Mouse (Mus musculus) right cerebral cortex, adult 2 months (tissue): ENCODE data around the gene Ivd.

Source experiments
- DNase-seq, 2 experiments: peaks; one replicate each; pipeline ENCODE4 v3.0.0; 2021 to 2022; ENCODE audit warnings: low spot score in 2 of 2

Gene Ivd

GRCm38 (mm10) chr2:118861454-118862339 lies at the start of gene Ivd:
Gene Ivd (plus strand): TSS chr2:118861954.
- DNase-seq, result peak; percentile 92 to 93

DNA sequence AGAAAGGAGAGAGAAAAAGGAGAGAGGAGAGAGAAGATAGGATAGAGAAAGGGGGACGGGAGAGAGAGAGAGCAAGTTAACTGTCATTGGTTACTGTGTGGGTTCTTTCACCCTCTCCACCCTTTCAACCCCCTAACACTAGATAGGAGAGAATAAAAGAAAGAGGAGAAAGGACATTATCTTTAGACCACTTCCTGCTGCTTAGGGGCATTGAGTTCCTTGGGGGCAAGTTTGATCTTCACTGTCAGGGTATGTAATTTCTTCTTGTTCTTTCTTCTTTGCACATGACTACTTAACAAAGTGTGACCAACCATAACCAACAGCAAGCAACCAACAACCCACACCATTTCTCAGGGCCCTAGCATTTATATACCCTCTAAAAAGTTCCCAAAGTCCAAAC lies 49.0 kb upstream of the Ivd start:
- DNase-seq, result no peak

- DNase-seq, result peak; percentile 83 to 90
These were observed 47.5 kb upstream of the Ivd start, which contains the start of gene Knstrn for GRCm38 (mm10) chr2:118813981-118814836. Gene Knstrn (plus strand): TSS chr2:118814003.

DNA sequence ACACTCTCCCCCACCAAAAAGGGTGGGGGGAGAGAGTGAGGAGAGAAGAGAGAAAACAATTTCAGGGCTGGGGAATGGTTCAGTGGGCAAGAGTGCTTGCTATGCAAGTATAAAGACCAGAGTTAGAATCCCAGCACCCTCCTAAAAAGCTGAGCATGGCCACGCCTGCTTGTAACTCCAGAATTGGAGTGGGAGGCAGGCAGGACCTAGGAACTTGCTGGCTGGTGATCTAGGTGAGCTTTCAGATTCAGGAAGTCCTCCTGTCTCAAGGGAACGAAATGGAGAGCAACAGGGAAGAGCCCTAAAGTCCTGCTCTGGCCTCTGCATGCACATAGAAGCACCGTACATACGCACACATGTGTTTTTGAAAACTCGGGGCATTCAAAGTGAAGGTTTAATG lies 39.0 kb upstream of the Ivd start:
- no peak for DNase-seq

DNA sequence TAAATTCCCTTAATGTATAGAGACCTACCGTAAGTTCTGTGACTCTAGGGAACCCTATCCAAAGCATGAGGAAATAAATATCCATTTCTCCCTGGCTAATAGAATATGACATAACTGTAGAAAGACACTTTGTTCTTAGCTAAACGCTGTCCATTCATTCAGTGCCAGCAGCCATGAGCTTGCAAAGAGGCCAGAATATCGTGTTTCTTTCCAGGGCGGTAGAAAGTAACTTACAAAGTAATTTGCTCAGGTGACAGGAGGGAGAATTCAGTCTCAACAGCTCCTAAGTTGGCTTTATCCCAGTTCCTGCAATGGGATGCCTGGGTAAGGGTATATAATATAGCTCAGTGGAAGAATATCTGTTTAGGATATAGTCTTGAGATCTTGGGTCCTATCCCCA lies 37.4 kb upstream of the Ivd start:
- DNase-seq, result no peak

DNA sequence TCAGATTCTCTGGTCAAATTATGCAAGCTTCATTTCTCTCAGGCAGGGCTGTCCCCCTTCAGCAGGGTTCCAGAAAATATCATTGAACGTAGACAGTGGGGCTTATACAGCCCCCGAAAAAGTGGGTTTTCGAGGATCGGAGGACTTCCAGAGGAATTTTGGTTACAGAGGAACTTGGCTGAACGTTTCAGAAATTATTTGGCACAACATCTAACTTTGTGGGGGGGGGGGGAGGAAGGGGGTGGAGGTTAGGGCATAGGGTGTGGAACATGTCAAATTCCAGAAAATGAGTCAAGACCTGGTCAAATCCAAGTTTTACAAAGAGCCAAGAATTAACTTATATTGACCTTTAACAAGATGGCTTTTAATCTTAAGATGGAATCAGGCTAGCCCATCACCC lies 32.7 kb upstream of the Ivd start:
- no peak for DNase-seq

GRCm38 (mm10) chr2:118834061-118834460 lies 27.7 kb upstream of the Ivd start:
- no peak for DNase-seq

- no peak for DNase-seq
These were observed 26.6 kb upstream of the Ivd start for GRCm38 (mm10) chr2:118835115-118835514.

- DNase-seq, result no peak
These were observed 23.4 kb upstream of the Ivd start for GRCm38 (mm10) chr2:118838330-118838729.

- DNase-seq, result no peak
These were observed 20.6 kb upstream of the Ivd start for GRCm38 (mm10) chr2:118841186-118841585.

DNA sequence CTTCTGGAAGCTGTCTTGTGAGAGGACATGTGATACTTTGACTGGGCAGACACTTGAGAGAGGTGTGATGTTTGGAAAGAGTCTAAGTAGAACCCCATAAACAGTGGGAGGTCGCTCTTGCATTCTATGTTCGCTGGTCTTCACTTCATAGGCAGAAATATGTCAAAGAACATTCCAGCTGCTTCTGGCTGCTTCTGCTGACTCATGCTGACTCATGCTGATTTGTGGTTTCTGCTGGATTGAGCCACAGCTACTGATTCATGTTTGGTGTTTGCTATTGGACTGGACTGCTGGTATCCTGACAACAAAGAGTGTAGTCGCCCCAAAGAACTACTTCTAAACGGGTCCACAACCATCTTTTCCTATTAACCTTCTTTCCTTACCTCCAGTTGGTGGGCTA lies 20.0 kb upstream of the Ivd start:
- no peak for DNase-seq

DNA sequence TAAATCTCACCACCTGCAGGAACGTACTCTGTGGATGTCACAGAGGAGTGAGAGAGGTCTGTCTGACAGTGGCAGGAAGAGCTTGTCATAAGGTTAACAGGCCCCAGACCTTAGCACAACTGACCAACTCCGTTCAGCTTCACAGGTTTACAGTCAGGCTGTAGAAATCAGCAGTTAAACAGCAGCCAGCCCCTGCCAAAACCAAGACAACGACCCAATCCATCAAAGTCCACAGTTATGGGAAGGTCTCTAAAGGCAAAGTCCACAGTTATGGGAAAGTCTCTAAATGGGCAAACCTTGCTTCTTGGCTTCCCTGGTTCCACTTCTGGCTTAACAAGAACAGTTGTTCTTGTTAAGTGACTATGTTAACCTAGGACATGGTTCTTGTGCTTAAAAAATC lies 17.3 kb upstream of the Ivd start:
- no peak for DNase-seq

DNA sequence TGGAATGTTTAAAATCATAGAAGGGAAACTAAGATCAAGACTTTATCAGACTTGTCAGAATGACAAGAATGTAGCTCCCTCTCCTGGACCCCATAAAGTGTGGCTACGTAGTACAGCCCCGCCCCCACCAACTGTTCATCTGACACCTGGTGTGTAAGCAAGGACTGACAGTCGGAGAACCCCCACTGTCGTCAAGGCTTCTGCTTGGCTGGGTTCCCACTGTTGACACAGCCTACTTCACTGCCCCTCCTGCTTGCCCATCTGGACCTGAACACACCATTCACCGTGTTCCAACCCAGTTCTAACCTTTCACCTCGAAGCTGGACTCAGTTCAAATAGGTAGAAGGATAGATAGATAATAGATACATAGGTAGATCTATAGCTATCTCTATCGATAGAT lies 15.5 kb upstream of the Ivd start:
- DNase-seq, result no peak

- DNase-seq, result no peak
These were observed 10.0 kb upstream of the Ivd start for GRCm38 (mm10) chr2:118851756-118852155.

DNA sequence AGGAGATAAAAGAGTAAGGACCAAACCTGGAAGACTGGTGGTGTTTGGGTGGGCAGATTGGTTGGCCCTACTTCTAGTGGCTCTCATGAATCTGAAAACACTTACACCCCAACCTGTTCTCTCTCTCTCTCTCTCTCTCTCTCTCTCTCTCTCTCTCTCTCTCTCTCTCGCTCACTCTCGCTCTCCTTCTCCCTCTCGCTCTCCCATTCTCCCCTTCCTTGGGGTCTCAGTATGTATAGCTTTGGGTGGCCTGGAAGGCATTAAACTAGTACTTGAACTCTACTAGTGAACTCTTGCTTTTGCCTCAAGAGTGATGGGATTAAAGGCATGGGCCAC lies 554 bp downstream of the Ivd start:
- DNase-seq, result no peak

DNA sequence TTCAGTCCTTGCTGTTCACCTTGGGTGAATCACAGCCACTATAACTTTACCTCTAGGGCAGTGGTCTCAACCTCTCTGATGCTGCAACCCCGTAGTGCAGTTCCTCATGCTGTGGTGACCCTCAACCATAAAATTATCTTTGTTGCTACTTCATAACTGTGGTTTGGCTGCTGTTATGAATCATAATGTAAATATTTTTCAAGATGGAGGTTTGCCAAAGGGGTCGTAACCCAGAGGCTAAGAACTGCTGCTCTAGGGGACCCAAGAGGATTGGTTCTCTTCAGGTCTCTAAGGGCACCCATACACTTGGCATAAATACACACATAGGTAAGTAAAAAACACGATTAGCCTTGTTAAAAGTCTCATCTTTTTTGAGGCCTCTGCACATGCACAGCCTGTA lies 8.8 kb downstream of the Ivd start:
- no peak for DNase-seq

- no peak for DNase-seq
These were observed 9.3 kb downstream of the Ivd start for GRCm38 (mm10) chr2:118871032-118871431.

- no peak for DNase-seq
These were observed 11.3 kb downstream of the Ivd start for GRCm38 (mm10) chr2:118873018-118873417.

- no peak for DNase-seq
These were observed 12.2 kb downstream of the Ivd start for GRCm38 (mm10) chr2:118873890-118874430.

- DNase-seq, result no peak
These were observed 13.6 kb downstream of the Ivd start for GRCm38 (mm10) chr2:118875316-118875715.

- no peak for DNase-seq
These were observed 14.7 kb downstream of the Ivd start for GRCm38 (mm10) chr2:118876453-118876852.

DNA sequence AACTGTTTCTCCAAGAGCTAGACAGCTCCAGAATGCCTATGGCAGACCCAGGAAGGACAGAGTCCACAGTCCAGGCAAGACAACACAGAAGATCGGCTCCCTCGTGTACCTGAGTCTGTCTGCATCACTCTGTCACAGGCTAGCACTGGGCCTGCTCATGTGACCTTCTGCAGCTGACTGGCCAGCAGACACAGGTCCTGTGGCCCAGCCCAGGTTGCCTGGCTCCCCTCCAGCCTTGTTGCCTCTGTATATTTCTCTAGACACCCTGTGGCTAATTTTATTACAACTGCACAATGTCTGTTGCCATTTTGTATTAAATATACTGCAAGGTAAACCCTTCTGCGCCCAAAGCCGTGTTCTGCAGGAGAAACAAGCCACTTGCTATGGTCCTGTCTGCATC lies 19.3 kb downstream of the Ivd start:
- no peak for DNase-seq

GRCm38 (mm10) chr2:118881956-118882355 lies 20.2 kb downstream of the Ivd start:
- no peak for DNase-seq
